Mouse (Mus musculus) small intestine, adult 2 months (tissue): Measurements from ENCODE around the gene B3gnt3. TPM values are rescaled to one million over a fixed set of nuclear protein-coding genes. Genes with fewer than 3 reads are reported as not detected.
A peak's percentile ranks its signal among the peaks of the same experiment; 100 is the strongest.
"Not testable (repeated sequence)": the region's sequence is repeated elsewhere in the genome, so short reads cannot be mapped to it uniquely, and the experiment has no call there.

ENCODE experiments used
- H3K27ac ChIP-seq: fragments of 200-500 bp; 2 replicates; pipeline ENCODE4 v1.5.1; 2012; ENCODE audit warnings: low read depth, low read length, control low read depth, inconsistent platforms; ENCODE audit not compliant: insufficient read depth
- H3K27me3 ChIP-seq: fragments of 200-500 bp; 2 replicates; pipeline ENCODE4 v1.6.1; 2012; ENCODE audit warnings: mild to moderate bottlenecking, moderate library complexity, low read length, inconsistent platforms; ENCODE audit not compliant: control insufficient read depth, insufficient read depth
- H3K36me3 ChIP-seq: fragments of 200-500 bp; 2 replicates; pipeline ENCODE4 v1.6.1; 2012; ENCODE audit warnings: mild to moderate bottlenecking, low read length, control low read depth, inconsistent platforms; ENCODE audit not compliant: control insufficient read depth, insufficient read depth
- H3K4me1 ChIP-seq: fragments of 200-500 bp; 2 replicates; pipeline ENCODE4 v1.6.1; 2012; ENCODE audit warnings: low read length, inconsistent platforms, mixed read lengths; ENCODE audit not compliant: control insufficient read depth, insufficient read depth, insufficient read length
- H3K4me3 ChIP-seq: fragments of 200-500 bp; 2 replicates; pipeline ENCODE4 v1.5.1; 2012; ENCODE audit warnings: low read depth, mild to moderate bottlenecking, control low read depth, inconsistent platforms, low read length, moderate library complexity
- CTCF ChIP-seq: fragments of 200-500 bp; IDR thresholded peaks from 2 replicates; pipeline ENCODE4 v1.5.1; 2012; ENCODE audit warnings: low read depth, mild to moderate bottlenecking, control low read depth, inconsistent platforms, low read length, moderate library complexity, mixed read lengths; ENCODE audit not compliant: insufficient replicate concordance, insufficient read length; ENCODE audit errors: extremely low read depth
- POLR2A ChIP-seq: fragments of 200-500 bp; IDR thresholded peaks from 2 replicates; pipeline ENCODE4 v1.6.1; 2012; ENCODE audit warnings: low read depth, mild to moderate bottlenecking, control low read depth, inconsistent platforms, low read length, moderate library complexity
- WGBS: fragments of 180-500 bp; shearing (Covaris S2); methylation state at CpG from one replicate; pipeline ENCODE4 v1.1.7; 2018; 5-methylcytosine and 5-hydroxymethylcytosine counted together
- polyA plus RNA-seq: library from polyadenylated mRNA; depleted of rRNA; stranded (reverse); fragments of >200 nt; gene quantifications from 2 replicates; pipeline ENCODE4 v1.2.3, GENCODE M21; 2012; rRNA removed

B3gnt3 gene
- polyA plus RNA-seq = 180 and 195 TPM in 2 replicates

DNA sequence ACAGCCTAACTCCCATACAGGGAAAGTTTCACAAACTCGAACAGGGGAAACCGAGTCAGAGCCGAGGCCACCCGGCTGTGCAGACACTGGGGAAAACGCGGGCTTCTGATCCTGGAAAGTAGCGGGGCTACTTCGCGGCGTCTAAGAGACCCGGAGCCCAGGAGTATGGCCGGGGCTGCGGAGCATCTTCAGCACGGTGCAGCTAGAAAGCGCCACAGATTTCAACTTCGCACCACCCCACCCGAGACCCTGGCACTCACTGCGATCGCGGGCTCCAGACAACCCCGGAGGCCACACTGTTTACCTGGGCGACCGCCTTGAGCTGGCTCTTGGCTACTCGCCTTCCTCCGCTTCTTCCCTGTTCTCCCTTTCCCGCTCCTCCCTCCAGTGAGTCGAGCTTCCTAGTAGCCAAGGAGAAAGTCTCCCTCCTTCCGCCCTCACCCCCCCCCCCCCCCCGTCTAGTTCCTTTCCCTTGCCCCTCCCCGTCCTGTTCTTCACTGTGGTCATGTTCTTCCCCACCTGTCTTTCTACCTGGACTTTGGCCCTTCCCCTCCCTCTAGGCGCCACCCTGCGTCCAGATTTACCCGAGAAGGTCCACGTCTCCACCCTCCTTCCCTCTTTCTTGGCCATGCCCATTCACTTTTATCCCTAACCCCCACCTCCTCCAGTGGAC is at the start of gene B3gnt3:
B3gnt3 (minus strand) TSS at position 376 of the 673 bp plus-strand sequence.
- TF ChIP-seq POLR2A (peak; percentile 76; the same call in 1 of the 2 replicates), CTCF (no peak)
- peaks cover 17% of the 10 kb centered on the region; the same call in 1 of the 2 replicates for H3K4me1 ChIP-seq
- 4% methylated on average over 33 of the region's 34 CpGs for WGBS
- peaks cover 3% of the 10 kb centered on the region; the same call in 1 of the 2 replicates for H3K36me3 ChIP-seq
- H3K27ac ChIP-seq = peak within 1 kb of the TSS; percentile 96
- no peaks in the 10 kb centered on the region for H3K27me3 ChIP-seq
- H3K4me3 ChIP-seq = peak within 1 kb of the TSS; percentile 97

DNA sequence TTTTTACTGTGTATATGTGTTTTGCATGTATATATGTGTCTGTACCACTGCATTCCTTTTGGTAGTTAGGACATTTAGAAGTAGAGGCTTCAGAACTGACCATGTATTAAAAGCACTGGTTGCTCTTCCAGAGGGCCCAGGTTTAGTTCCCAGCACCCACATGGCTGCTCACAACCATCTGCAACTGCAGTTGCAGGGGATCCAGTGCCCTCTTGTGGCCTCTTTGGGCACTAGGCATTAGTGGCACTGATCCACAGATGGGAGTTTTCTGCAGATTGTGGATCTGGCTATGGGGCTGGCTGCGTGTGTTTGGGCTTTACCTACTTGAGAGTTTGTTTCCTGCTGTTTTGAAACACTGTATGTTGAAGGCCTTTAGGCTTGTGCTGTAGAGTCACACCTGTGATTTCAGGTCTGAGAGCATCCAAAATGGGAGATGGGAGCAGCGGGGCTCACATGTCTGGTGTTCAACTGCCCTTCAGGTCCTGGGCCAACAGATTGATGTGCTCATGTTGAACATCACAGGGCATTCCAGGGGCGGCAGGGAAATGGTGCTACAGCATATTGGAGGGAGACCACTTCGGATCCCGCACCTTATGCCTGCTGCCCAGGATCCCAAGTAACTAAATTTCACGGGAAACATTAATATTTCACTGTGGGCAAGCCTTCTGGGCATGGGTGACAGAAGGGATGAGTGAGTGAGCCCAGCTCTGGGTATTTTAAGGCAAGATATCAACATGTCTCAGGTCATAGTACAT is 47.9 kb upstream of the B3gnt3 start:
- not testable (repeated sequence) for H3K36me3 ChIP-seq, H3K4me3 ChIP-seq, H3K27me3 ChIP-seq, H3K4me1 ChIP-seq, H3K27ac ChIP-seq
- WGBS = 86% methylated on average over 6 of the region's 6 CpGs

DNA sequence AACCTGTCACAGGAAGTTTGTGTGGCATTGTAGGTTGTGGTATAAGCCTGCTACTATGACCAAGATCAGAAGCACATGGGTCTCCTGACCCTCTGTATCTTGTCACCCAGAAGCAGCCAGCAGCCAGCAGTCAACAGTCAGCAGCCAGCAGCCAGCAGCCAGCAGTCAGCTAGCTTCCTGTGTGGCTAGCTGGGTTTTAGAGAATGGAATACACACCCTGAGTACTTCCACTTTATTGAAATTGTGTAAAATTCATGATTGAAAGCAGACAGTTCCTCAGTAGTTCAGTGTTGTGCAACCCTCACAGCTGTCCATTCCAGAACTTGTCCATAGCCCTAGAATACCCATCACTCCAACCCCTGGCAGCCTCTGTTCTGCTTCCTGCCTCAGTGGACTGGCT is 45.5 kb upstream of the B3gnt3 start:
- peak overlapping the region; percentile 1; the same call in 1 of the 2 replicates for H3K27ac ChIP-seq
- H3K4me3 ChIP-seq, H3K27me3 ChIP-seq, H3K4me1 ChIP-seq, H3K36me3 ChIP-seq: not testable (repeated sequence)

DNA sequence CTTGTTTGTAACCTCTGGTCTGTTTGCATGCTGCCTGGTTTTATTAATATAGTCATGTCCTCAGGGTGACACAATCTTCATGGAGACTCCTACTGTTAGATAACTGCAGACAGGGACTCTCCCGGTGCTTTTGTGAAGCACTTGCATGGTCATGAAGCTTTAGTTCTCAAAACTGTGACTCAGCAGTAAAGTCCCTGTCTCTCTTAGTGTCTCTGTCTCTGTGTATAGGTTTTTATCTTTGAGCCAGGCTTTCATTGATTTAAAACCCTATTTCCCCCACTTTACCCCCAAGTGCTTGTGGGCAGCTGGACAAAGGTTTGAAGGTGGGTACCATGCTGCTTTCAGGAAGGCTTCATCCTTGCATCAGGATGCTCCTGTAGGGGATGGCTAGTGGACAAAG is 43.7 kb upstream of the B3gnt3 start:
- 67% methylated on average over 1 of the region's 1 CpGs for WGBS
- Histone ChIP-seq H3K27me3 (no peaks in the 10 kb centered on the region), H3K36me3 (no peaks in the 10 kb centered on the region), H3K4me3 (no peak overlapping the region), H3K27ac (no peak overlapping the region), H3K4me1 (peaks cover 6% of the 10 kb centered on the region; the same call in 1 of the 2 replicates)
- no peak for TF ChIP-seq CTCF
- TF ChIP-seq POLR2A = no peak

DNA sequence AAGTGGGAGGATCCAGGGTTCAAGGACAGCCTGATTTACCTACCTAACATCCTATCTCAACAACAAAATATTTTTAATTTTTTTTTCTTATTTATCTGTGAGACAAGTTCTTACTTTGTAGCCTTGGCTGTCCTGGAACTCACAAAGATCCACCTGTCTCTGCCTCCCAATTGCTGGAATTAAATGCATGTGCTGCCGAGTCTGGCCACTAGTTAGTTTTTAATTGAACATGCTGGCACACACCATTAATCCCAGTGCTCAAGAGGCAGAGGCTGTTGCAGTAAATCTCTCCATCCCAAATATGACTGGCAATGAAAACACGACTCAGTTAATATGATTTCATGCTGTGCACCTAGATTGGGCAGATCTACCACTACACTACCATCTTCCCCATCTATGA is 41.2 kb upstream of the B3gnt3 start:
- peaks cover 6% of the 10 kb centered on the region; the same call in 1 of the 2 replicates for H3K4me1 ChIP-seq
- H3K27ac ChIP-seq = no peak overlapping the region
- no peak for TF ChIP-seq CTCF
- TF ChIP-seq POLR2A = no peak
- H3K36me3 ChIP-seq = no peaks in the 10 kb centered on the region
- H3K4me3 ChIP-seq = no peak overlapping the region
- 62% methylated on average over 2 of the region's 2 CpGs for WGBS
- H3K27me3 ChIP-seq = no peaks in the 10 kb centered on the region

DNA sequence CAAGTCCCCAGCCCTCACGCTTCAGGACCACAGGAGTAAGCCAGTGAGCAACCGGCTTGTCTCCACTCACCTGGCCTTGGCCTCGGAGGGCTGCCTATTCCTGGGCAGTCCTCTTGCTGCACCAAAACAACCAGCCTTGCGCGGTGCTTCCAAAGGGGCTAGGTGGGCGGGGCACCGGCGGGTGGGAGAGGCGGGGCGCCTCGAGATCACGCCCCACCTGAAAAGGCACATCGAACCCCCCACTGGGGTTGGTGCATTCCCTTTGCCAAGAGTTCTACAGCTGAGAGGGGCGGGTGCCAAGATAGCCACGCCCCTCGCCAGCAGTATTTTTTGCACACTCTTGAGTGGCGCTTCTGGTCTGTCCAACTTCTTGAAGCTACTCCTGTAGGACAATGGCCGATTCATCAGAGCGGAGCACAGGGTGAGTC is 40.1 kb upstream of the B3gnt3 start:
- TF ChIP-seq POLR2A = no peak
- no peak for TF ChIP-seq CTCF
- H3K36me3 ChIP-seq = no peaks in the 10 kb centered on the region
- no peak overlapping the region for H3K4me3 ChIP-seq
- peaks cover 6% of the 10 kb centered on the region; the same call in 1 of the 2 replicates for H3K4me1 ChIP-seq
- 5% methylated on average over 19 of the region's 19 CpGs for WGBS
- no peaks in the 10 kb centered on the region for H3K27me3 ChIP-seq
- no peak overlapping the region for H3K27ac ChIP-seq

DNA sequence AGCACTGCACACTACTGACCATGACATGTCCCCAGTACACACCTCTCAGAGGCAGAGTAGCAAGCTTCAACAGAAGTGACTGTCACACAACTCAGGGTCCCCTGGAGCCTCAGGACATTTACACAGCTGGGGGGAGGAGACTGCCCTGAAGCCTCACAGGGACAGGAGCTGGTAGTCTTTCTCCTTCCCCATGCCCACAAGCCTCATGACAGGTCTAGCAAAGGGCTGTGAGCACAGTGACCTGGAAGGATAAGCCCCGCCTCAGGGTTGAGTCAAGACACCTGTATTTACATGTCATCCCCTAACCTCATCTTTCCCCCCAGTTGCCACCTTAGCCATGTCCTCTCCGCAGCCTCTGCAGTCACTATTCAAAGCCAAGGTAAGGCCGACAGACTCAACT is 39.6 kb upstream of the B3gnt3 start:
- Histone ChIP-seq H3K36me3 (no peaks in the 10 kb centered on the region), H3K27me3 (no peaks in the 10 kb centered on the region), H3K4me3 (no peak overlapping the region), H3K27ac (no peak overlapping the region), H3K4me1 (peaks cover 6% of the 10 kb centered on the region; the same call in 1 of the 2 replicates)
- TF ChIP-seq POLR2A (no peak), CTCF (no peak)
- WGBS = 48% methylated on average over 3 of the region's 3 CpGs

DNA sequence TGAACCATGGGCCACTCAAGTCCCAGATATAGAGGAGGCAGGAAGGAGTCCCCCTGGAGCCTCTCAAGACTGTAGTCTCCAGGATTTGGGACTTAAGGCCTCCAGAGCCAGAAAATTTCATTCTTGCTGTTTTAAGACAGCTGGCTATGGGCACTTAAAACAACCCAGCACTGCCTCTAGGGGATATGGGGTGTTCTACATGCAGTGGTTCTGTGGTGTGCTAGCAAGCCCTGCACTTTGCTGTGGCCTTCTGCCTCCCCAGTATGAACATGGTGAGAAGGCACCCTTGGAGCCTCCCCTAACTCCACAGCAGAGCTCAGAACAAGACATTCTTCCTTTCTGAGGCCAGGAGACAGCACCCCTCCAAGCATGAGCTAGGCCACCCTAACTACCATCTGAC is 36.7 kb upstream of the B3gnt3 start:
- H3K27me3 ChIP-seq, H3K36me3 ChIP-seq, H3K4me1 ChIP-seq, H3K27ac ChIP-seq, H3K4me3 ChIP-seq: not testable (repeated sequence)
